Mouse (Mus musculus) small intestine, adult 2 months (tissue): ENCODE data around the gene Cela1.

Source experiments
- CTCF ChIP-seq: fragments of 200-500 bp; IDR thresholded peaks from 2 replicates; pipeline ENCODE4 v1.5.1; 2012; ENCODE audit warnings: low read depth, mild to moderate bottlenecking, control low read depth, inconsistent platforms, low read length, moderate library complexity, mixed read lengths; ENCODE audit not compliant: insufficient replicate concordance, insufficient read length; ENCODE audit errors: extremely low read depth
- POLR2A ChIP-seq: fragments of 200-500 bp; IDR thresholded peaks from 2 replicates; pipeline ENCODE4 v1.6.1; 2012; ENCODE audit warnings: low read depth, mild to moderate bottlenecking, control low read depth, inconsistent platforms, low read length, moderate library complexity

GRCm38 (mm10) chr15:100686989-100687388 lies 732 bp downstream of the Cela1 start:
- TF ChIP-seq POLR2A (no peak), CTCF (no peak)
